In genomic region chr6:86479311-86479710, GRCm38 (mm10) we compare ENCODE assay signal across 8 mouse cellular contexts. TPM values are rescaled to one million over a fixed set of nuclear protein-coding genes. Genes with fewer than 3 reads are reported as not detected.
DNase-seq lines count a peak whose midpoint lies in the region; ATAC-seq lines count a peak whose summit lies in the region.

No protein-coding gene starts in this region.

- 58% methylated on average over 3 of the region's 3 CpGs for WGBS in embryonic facial prominence, embryonic 15.5 days
- 63% methylated on average over 3 of the region's 3 CpGs for WGBS in intestine, embryonic 16.5 days

- no peak overlapping the region for H3K4me2 ChIP-seq in embryonic facial prominence, embryonic 15.5 days (replicated peaks)
- H3K4me2 ChIP-seq in intestine, embryonic 16.5 days (ENCODE audit: low read depth, low read length) = no peak overlapping the region

- H3K4me3 ChIP-seq in embryonic facial prominence, embryonic 15.5 days (replicated peaks) = no peak overlapping the region
- H3K4me3 ChIP-seq in intestine, embryonic 16.5 days (ENCODE audit: low read length) = no peak overlapping the region
- H3K4me3 ChIP-seq in megakaryocyte, embryonic 14.5 days (replicated peaks) = peak overlapping the region; percentile 46

- peak overlapping the region; percentile 91 for H3K27ac ChIP-seq in embryonic facial prominence, embryonic 15.5 days (replicated peaks)
- peak overlapping the region; percentile 67 for H3K27ac ChIP-seq in intestine, embryonic 16.5 days (ENCODE audit: low read length)

- peaks cover 24% of the 10 kb centered on the region for H3K4me1 ChIP-seq in embryonic facial prominence, embryonic 15.5 days
- H3K4me1 ChIP-seq in intestine, embryonic 16.5 days (ENCODE audit: control insufficient read depth, insufficient read depth, low read length) = peaks cover 31% of the 10 kb centered on the region
- peaks cover 85% of the 10 kb centered on the region for H3K4me1 ChIP-seq in megakaryocyte, embryonic 14.5 days

- no peaks in the 10 kb centered on the region for H3K27me3 ChIP-seq in embryonic facial prominence, embryonic 15.5 days
- no peaks in the 10 kb centered on the region for H3K27me3 ChIP-seq in intestine, embryonic 16.5 days (replicated peaks; ENCODE audit: control insufficient read depth, insufficient read depth, low read length)
- H3K27me3 ChIP-seq in megakaryocyte, embryonic 14.5 days (replicated peaks) = no peaks in the 10 kb centered on the region

- ATAC-seq in embryonic facial prominence, embryonic 15.5 days (ENCODE audit: insufficient number of reproducible peaks, low FRiP score, low TSS enrichment, low read depth) = no peak
- no peak for ATAC-seq in intestine, embryonic 16.5 days

- H3K9me3 ChIP-seq in embryonic facial prominence, embryonic 15.5 days (replicated peaks) = no peaks in the 10 kb centered on the region
- no peaks in the 10 kb centered on the region for H3K9me3 ChIP-seq in intestine, embryonic 16.5 days (ENCODE audit: control insufficient read depth, low read length)
- H3K9me3 ChIP-seq in megakaryocyte, embryonic 14.5 days = no peaks in the 10 kb centered on the region; the same call in 1 of the 2 replicates

- H3K36me3 ChIP-seq in embryonic facial prominence, embryonic 15.5 days = no peaks in the 10 kb centered on the region
- no peaks in the 10 kb centered on the region for H3K36me3 ChIP-seq in intestine, embryonic 16.5 days (ENCODE audit: control insufficient read depth, insufficient read depth, low read length)
- H3K36me3 ChIP-seq in megakaryocyte, embryonic 14.5 days (replicated peaks; ENCODE audit: low read length) = peaks cover 10% of the 10 kb centered on the region

- peak; percentile 33 for DNase-seq in gastrocnemius, postnatal 14 days
- no peak for DNase-seq in gastrocnemius, postnatal 36 days
- no peak for DNase-seq in urinary bladder, adult 2 months (ENCODE audit: low spot score)
- DNase-seq in left cerebral cortex, adult 18-20 months (ENCODE audit: low spot score in 2 of 2) = no peak
- DNase-seq in natural killer cell, adult 2 months (ENCODE audit: low spot score in 2 of 2) = no peak

- intact Hi-C loops in gastrocnemius, postnatal 14 days (cut with DNase I; ENCODE audit: low total_unique reads) = no loop called here
- intact Hi-C loops in gastrocnemius, postnatal 36 days (cut with DNase I) = no loop called here

- no peak overlapping the region for H3K9ac ChIP-seq in embryonic facial prominence, embryonic 15.5 days
- no peak overlapping the region; the same call in 1 of the 2 replicates for H3K9ac ChIP-seq in intestine, embryonic 16.5 days (ENCODE audit: low read depth, low read length)

RNA-seq across cellular contexts. Expression of gene C87436, which starts 41.1 kb away (rescaled TPM):
- total RNA-seq in gastrocnemius, postnatal 14 days (2021) = 1 to 10 TPM; 6.4 to 7.8 TPM
- total RNA-seq in gastrocnemius, postnatal 36 days (2021) = 1 to 10 TPM; 6.1 to 7.8 TPM
- polyA plus RNA-seq in embryonic facial prominence, embryonic 15.5 days (2015; fragmentation: Nextera tagmentation; extraction: Ambion mirVana) = 24.7 and 26.8 TPM in 2 replicates
- 17.9 and 21.7 TPM in 2 replicates for polyA plus RNA-seq in intestine, embryonic 16.5 days (2015; fragmentation: Nextera tagmentation; extraction: Ambion mirVana)
- 5.3 TPM in 1 of 2 replicates, not detected in the other for polyA plus RNA-seq in megakaryocyte, embryonic 14.5 days (2012; ENCODE audit: insufficient read depth, low replicate concordance)
- polyA plus RNA-seq in urinary bladder, adult 2 months (2012; rRNA removed) = 24.6 and 28.2 TPM in 2 replicates
- 10 to 100 TPM; 21.6 to 22.8 TPM for total RNA-seq in left cerebral cortex, adult 18-20 months (2021)

RNA-seq across cellular contexts. Expression of gene Pcbp1, which starts 46.8 kb away (rescaled TPM):
- total RNA-seq in gastrocnemius, postnatal 14 days (2021) = 100 to 1,000 TPM; 128 to 164 TPM
- total RNA-seq in gastrocnemius, postnatal 36 days (2021) = 100 to 1,000 TPM; 102 to 112 TPM
- 497 and 506 TPM in 2 replicates for polyA plus RNA-seq in embryonic facial prominence, embryonic 15.5 days (2015; fragmentation: Nextera tagmentation; extraction: Ambion mirVana)
- polyA plus RNA-seq in intestine, embryonic 16.5 days (2015; fragmentation: Nextera tagmentation; extraction: Ambion mirVana) = 173 and 183 TPM in 2 replicates
- polyA plus RNA-seq in megakaryocyte, embryonic 14.5 days (2012; ENCODE audit: insufficient read depth, low replicate concordance) = 984 and 2,235 TPM in 2 replicates
- polyA plus RNA-seq in urinary bladder, adult 2 months (2012; rRNA removed) = 153 and 183 TPM in 2 replicates
- 100 to 1,000 TPM; 188 to 189 TPM for total RNA-seq in left cerebral cortex, adult 18-20 months (2021)

RNA-seq across cellular contexts. Expression of gene Gm44790, which starts 52.9 kb away (rescaled TPM):
- under 1 TPM in 1 of 2 experiments, not detected in 1; 0.47 TPM for total RNA-seq in gastrocnemius, postnatal 14 days (2021)
- total RNA-seq in gastrocnemius, postnatal 36 days (2021) = 1 to 10 TPM in 1 of 2 experiments, not detected in 1; 1.2 TPM
- not detected in 2 replicates for polyA plus RNA-seq in embryonic facial prominence, embryonic 15.5 days (2015; fragmentation: Nextera tagmentation; extraction: Ambion mirVana)
- polyA plus RNA-seq in intestine, embryonic 16.5 days (2015; fragmentation: Nextera tagmentation; extraction: Ambion mirVana) = not detected in 2 replicates
- polyA plus RNA-seq in megakaryocyte, embryonic 14.5 days (2012; ENCODE audit: insufficient read depth, low replicate concordance) = not detected in 2 replicates
- polyA plus RNA-seq in urinary bladder, adult 2 months (2012; rRNA removed) = 0.28 and 1.0 TPM in 2 replicates
- under 1 TPM in 1 of 2 experiments, not detected in 1; 0.58 TPM for total RNA-seq in left cerebral cortex, adult 18-20 months (2021)
